Mouse (Mus musculus): Measurements from ENCODE around the gene Mfsd4a. TPM values are rescaled to one million over a fixed set of nuclear protein-coding genes. Genes with fewer than 3 reads are reported as not detected.

The Mfsd4a gene
- polyA plus RNA-seq, 1 experiment from 2014 or later = 27.3 TPM

- no peak for ATAC-seq (replicated peaks; ENCODE audit: low FRiP score, low read depth)
- no peak overlapping the region for H3K4me2 ChIP-seq (ENCODE audit: low read length)
- no peak overlapping the region for H3K4me3 ChIP-seq (replicated peaks; ENCODE audit: low read depth, low read length)
- no peak for DNase-seq (ENCODE audit: low spot score)
- no peak overlapping the region for H3K27ac ChIP-seq
- H3K4me1 ChIP-seq (replicated peaks; ENCODE audit: insufficient read depth, low read length) = no peaks in the 10 kb centered on the region
- H3K36me3 ChIP-seq (ENCODE audit: insufficient read depth, low read length) = no peaks in the 10 kb centered on the region
- H3K9ac ChIP-seq (ENCODE audit: low read depth, low read length) = no peak overlapping the region
- no peaks in the 10 kb centered on the region for H3K27me3 ChIP-seq (ENCODE audit: insufficient read depth, low read length)
- H3K9me3 ChIP-seq (replicated peaks; ENCODE audit: low read length) = no peaks in the 10 kb centered on the region
- 73% methylated on average over 7 of the region's 7 CpGs for WGBS
- TF ChIP-seq CTCF (IDR thresholded peaks at IDR 0.05; ENCODE audit: low read depth) = no peak
Observed at GRCm38 (mm10) chr1:131992561-131993001, 75.3 kb downstream of the Mfsd4a start.

- no peak overlapping the region for H3K4me2 ChIP-seq (ENCODE audit: low read length)
- H3K9me3 ChIP-seq (replicated peaks; ENCODE audit: low read length) = no peaks in the 10 kb centered on the region
- no peaks in the 10 kb centered on the region for H3K4me1 ChIP-seq (replicated peaks; ENCODE audit: insufficient read depth, low read length)
- no peaks in the 10 kb centered on the region for H3K36me3 ChIP-seq (ENCODE audit: insufficient read depth, low read length)
- H3K9ac ChIP-seq (ENCODE audit: low read depth, low read length) = no peak overlapping the region
- ATAC-seq (replicated peaks; ENCODE audit: low FRiP score, low read depth) = no peak
- no peak overlapping the region for H3K27ac ChIP-seq
- WGBS = 57% methylated on average over 9 of the region's 9 CpGs
- no peak for DNase-seq (ENCODE audit: low spot score)
- no peaks in the 10 kb centered on the region for H3K27me3 ChIP-seq (ENCODE audit: insufficient read depth, low read length)
- TF ChIP-seq CTCF (IDR thresholded peaks at IDR 0.05; ENCODE audit: low read depth) = no peak
- no peak overlapping the region for H3K4me3 ChIP-seq (replicated peaks; ENCODE audit: low read depth, low read length)
Observed at GRCm38 (mm10) chr1:131990083-131990760, 77.6 kb downstream of the Mfsd4a start.

- Histone ChIP-seq H3K9ac (ENCODE audit: low read depth, low read length) (no peak overlapping the region), H3K4me2 (ENCODE audit: low read length) (no peak overlapping the region), H3K27ac (no peak overlapping the region), H3K4me3 (replicated peaks; ENCODE audit: low read depth, low read length) (no peak overlapping the region), H3K27me3 (ENCODE audit: insufficient read depth, low read length) (no peaks in the 10 kb centered on the region), H3K36me3 (ENCODE audit: insufficient read depth, low read length) (no peaks in the 10 kb centered on the region), H3K4me1 (replicated peaks; ENCODE audit: insufficient read depth, low read length) (no peaks in the 10 kb centered on the region), H3K9me3 (replicated peaks; ENCODE audit: low read length) (no peaks in the 10 kb centered on the region)
- ATAC-seq (replicated peaks; ENCODE audit: low FRiP score, low read depth) (no peak), DNase-seq (ENCODE audit: low spot score) (no peak)
- WGBS = 62% methylated on average over 4 of the region's 4 CpGs
- no peak for TF ChIP-seq CTCF (IDR thresholded peaks at IDR 0.05; ENCODE audit: low read depth)
Observed at GRCm38 (mm10) chr1:131989476-131989875, 78.4 kb downstream of the Mfsd4a start.

DNA sequence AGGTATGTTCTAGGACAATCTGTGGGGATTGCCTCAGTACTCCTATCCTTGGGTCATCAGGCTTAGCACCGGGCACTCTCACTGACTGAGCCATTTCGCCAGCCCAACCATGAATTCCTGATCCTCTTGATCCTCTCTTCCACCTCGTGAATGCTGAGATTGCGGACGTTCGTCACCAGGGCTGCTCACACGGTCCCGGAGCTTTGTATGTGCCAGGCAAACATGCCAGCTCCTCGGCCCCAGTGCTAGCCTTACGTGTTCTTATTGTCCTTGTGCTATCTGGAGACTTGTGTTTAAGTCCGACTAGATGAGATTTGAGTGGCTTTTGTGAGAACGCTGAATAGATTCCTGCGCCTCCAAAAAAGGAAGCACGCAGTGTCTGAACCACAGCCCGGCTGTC lies 80.4 kb downstream of the Mfsd4a start:
- TF ChIP-seq CTCF (IDR thresholded peaks at IDR 0.05; ENCODE audit: low read depth) = no peak
- H3K4me3 ChIP-seq (replicated peaks; ENCODE audit: low read depth, low read length) = no peak overlapping the region
- H3K9me3 ChIP-seq (replicated peaks; ENCODE audit: low read length) = no peaks in the 10 kb centered on the region
- no peak overlapping the region for H3K9ac ChIP-seq (ENCODE audit: low read depth, low read length)
- no peak overlapping the region for H3K4me2 ChIP-seq (ENCODE audit: low read length)
- ATAC-seq (replicated peaks; ENCODE audit: low FRiP score, low read depth) (no peak), DNase-seq (ENCODE audit: low spot score) (no peak)
- H3K4me1 ChIP-seq (replicated peaks; ENCODE audit: insufficient read depth, low read length) = no peaks in the 10 kb centered on the region
- no peaks in the 10 kb centered on the region for H3K36me3 ChIP-seq (ENCODE audit: insufficient read depth, low read length)
- H3K27me3 ChIP-seq (ENCODE audit: insufficient read depth, low read length) = no peaks in the 10 kb centered on the region
- H3K27ac ChIP-seq = no peak overlapping the region
- 77% methylated on average over 15 of the region's 15 CpGs for WGBS

GRCm38 (mm10) chr1:131983806-131984205 lies 84.1 kb downstream of the Mfsd4a start:
- no peak overlapping the region for H3K4me2 ChIP-seq (ENCODE audit: low read length)
- DNase-seq (ENCODE audit: low spot score) (no peak), ATAC-seq (replicated peaks; ENCODE audit: low FRiP score, low read depth) (no peak)
- no peaks in the 10 kb centered on the region for H3K27me3 ChIP-seq (ENCODE audit: insufficient read depth, low read length)
- no peak for TF ChIP-seq CTCF (IDR thresholded peaks at IDR 0.05; ENCODE audit: low read depth)
- no peak overlapping the region for H3K9ac ChIP-seq (ENCODE audit: low read depth, low read length)
- no peak overlapping the region for H3K27ac ChIP-seq
- H3K9me3 ChIP-seq (replicated peaks; ENCODE audit: low read length) = no peaks in the 10 kb centered on the region
- WGBS = 77% methylated on average over 2 of the region's 2 CpGs
- no peak overlapping the region for H3K4me3 ChIP-seq (replicated peaks; ENCODE audit: low read depth, low read length)
- no peaks in the 10 kb centered on the region for H3K4me1 ChIP-seq (replicated peaks; ENCODE audit: insufficient read depth, low read length)
- H3K36me3 ChIP-seq (ENCODE audit: insufficient read depth, low read length) = no peaks in the 10 kb centered on the region

DNA sequence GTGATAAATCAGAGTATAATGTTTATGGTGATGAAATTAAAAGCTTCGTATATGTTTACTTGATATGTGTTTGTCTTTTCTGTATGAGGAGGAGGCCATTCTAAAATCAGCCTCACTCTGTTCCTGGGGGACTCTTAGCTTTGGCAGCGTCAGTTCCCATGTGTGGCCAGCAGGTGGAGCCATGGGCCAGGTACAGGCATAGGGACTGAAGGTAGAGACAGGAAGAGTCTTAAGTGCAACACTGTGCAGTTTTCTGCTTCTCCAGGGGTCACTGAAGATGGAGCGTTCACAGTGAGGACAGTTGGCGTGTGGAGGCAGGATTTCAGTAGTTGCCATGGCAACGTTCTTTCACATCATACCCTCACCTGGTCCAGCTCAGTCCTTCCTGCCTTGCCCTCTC lies 85.0 kb downstream of the Mfsd4a start:
- peak; percentile 95 for TF ChIP-seq CTCF (IDR thresholded peaks at IDR 0.05; ENCODE audit: low read depth)
- Histone ChIP-seq H3K4me3 (replicated peaks; ENCODE audit: low read depth, low read length) (no peak overlapping the region), H3K4me2 (ENCODE audit: low read length) (no peak overlapping the region), H3K27me3 (ENCODE audit: insufficient read depth, low read length) (no peaks in the 10 kb centered on the region), H3K36me3 (ENCODE audit: insufficient read depth, low read length) (no peaks in the 10 kb centered on the region), H3K27ac (no peak overlapping the region), H3K9ac (ENCODE audit: low read depth, low read length) (no peak overlapping the region), H3K4me1 (replicated peaks; ENCODE audit: insufficient read depth, low read length) (no peaks in the 10 kb centered on the region), H3K9me3 (replicated peaks; ENCODE audit: low read length) (no peaks in the 10 kb centered on the region)
- ATAC-seq (replicated peaks; ENCODE audit: low FRiP score, low read depth) (peak; percentile 67), DNase-seq (ENCODE audit: low spot score) (peak; percentile 78)
- 9% methylated on average over 5 of the region's 5 CpGs for WGBS
